Mouse (Mus musculus) embryonic facial prominence, embryonic 11.5 days (tissue): ENCODE measurements at regions not wholly inside any gene's neighbourhood (a gene's known extent, or its start where the extent isn't known, plus 50 kb on each side); places are given as distances from the start of the nearest gene placed in this dataset.

ENCODE experiments used
- ATAC-seq: fragments of 200-750 bp; cut with Nextera tagmentation; replicated peaks from 2 replicates; pipeline ENCODE4 v1.8.0; 2017; ENCODE audit warnings: low read depth; ENCODE audit not compliant: insufficient number of reproducible peaks, low FRiP score, low TSS enrichment
- DNase-seq: peaks from one replicate; pipeline ENCODE4 v3.0.0-alpha.2; 2015; ENCODE audit warnings: low spot score
- H3K27ac ChIP-seq: fragments of 300-500 bp; sonication (generic); replicated peaks from 2 replicates; pipeline ENCODE4 v1.5.1; 2014; ENCODE audit warnings: mild to moderate bottlenecking, low read depth, low read length, control low read depth
- H3K27me3 ChIP-seq: fragments of 300-500 bp; sonication (generic); 2 replicates; pipeline ENCODE4 v1.6.1; 2014; ENCODE audit warnings: mild to moderate bottlenecking, low read length, moderate library complexity, mixed read lengths; ENCODE audit not compliant: control insufficient read depth, insufficient read depth
- H3K36me3 ChIP-seq: fragments of 300-500 bp; sonication (generic); replicated peaks from 2 replicates; pipeline ENCODE4 v1.6.1; 2014; ENCODE audit warnings: low read depth, mild to moderate bottlenecking, low read length, moderate library complexity, mixed read lengths; ENCODE audit not compliant: control insufficient read depth, insufficient read depth
- H3K4me1 ChIP-seq: fragments of 300-500 bp; sonication (generic); 2 replicates; pipeline ENCODE4 v1.6.1; 2014; ENCODE audit warnings: low read length, mixed read lengths; ENCODE audit not compliant: control insufficient read depth, insufficient read depth
- H3K4me2 ChIP-seq: fragments of 300-500 bp; sonication (generic); 2 replicates; pipeline ENCODE4 v1.6.1; 2014; ENCODE audit warnings: low read depth, mild to moderate bottlenecking, control low read depth, low read length, moderate library complexity
- H3K4me3 ChIP-seq: fragments of 300-500 bp; sonication (generic); 2 replicates; pipeline ENCODE4 v1.5.1; 2014; ENCODE audit warnings: low read depth, low read length, control low read depth
- H3K9ac ChIP-seq: fragments of 300-500 bp; sonication (generic); replicated peaks from 2 replicates; pipeline ENCODE4 v1.6.1; 2014; ENCODE audit warnings: mild to moderate bottlenecking, control low read depth, low read length
- H3K9me3 ChIP-seq: fragments of 300-500 bp; sonication (generic); replicated peaks from 2 replicates; pipeline ENCODE4 v1.6.1; 2016; ENCODE audit warnings: mild to moderate bottlenecking, low read length, inconsistent platforms, mixed read lengths; ENCODE audit not compliant: control insufficient read depth
- WGBS: fragments of 180-500 bp; shearing (Covaris S2); extraction: QIAGEN DNeasy Blood & Tissue Kit; methylation state at CpG from one replicate; pipeline ENCODE4 v1.1.7; 2014; 5-methylcytosine and 5-hydroxymethylcytosine counted together

GRCm38 (mm10) chr3:66462341-66462740, 165.7 kb upstream of the Veph1 start:
- H3K27ac ChIP-seq, result no peak overlapping the region
- H3K4me3 ChIP-seq, result no peak overlapping the region
- no peak overlapping the region for H3K4me2 ChIP-seq
- no peak for ATAC-seq
- H3K9ac ChIP-seq, result no peak overlapping the region
- WGBS, result 97% methylated on average over 1 of the region's 1 CpGs
- H3K4me1 ChIP-seq, result no peaks in the 10 kb centered on the region
- H3K36me3 ChIP-seq, result no peaks in the 10 kb centered on the region
- no peaks in the 10 kb centered on the region for H3K9me3 ChIP-seq
- DNase-seq, result no peak
- no peaks in the 10 kb centered on the region for H3K27me3 ChIP-seq

- Histone ChIP-seq H3K4me1 (no peaks in the 10 kb centered on the region), H3K36me3 (no peaks in the 10 kb centered on the region), H3K4me3 (no peak overlapping the region), H3K27me3 (no peaks in the 10 kb centered on the region), H3K27ac (no peak overlapping the region), H3K9me3 (no peaks in the 10 kb centered on the region), H3K4me2 (no peak overlapping the region), H3K9ac (no peak overlapping the region)
- no peak for ATAC-seq
- DNase-seq, result no peak
- 75% methylated on average over 10 of the region's 10 CpGs for WGBS
These were observed 149.9 kb upstream of the Veph1 start for GRCm38 (mm10) chr3:66446274-66447159.

GRCm38 (mm10) chr3:66433216-66433615, 136.6 kb upstream of the Veph1 start:
- H3K27me3 ChIP-seq, result no peaks in the 10 kb centered on the region
- H3K4me3 ChIP-seq, result no peak overlapping the region
- H3K4me2 ChIP-seq, result no peak overlapping the region
- H3K9ac ChIP-seq, result no peak overlapping the region
- H3K4me1 ChIP-seq, result no peaks in the 10 kb centered on the region
- no peaks in the 10 kb centered on the region for H3K9me3 ChIP-seq
- DNase-seq, result no peak
- no peak overlapping the region for H3K27ac ChIP-seq
- ATAC-seq, result no peak
- H3K36me3 ChIP-seq, result no peaks in the 10 kb centered on the region

- 91% methylated on average over 3 of the region's 3 CpGs for WGBS
- DNase-seq, result no peak
- no peaks in the 10 kb centered on the region for H3K9me3 ChIP-seq
- no peak overlapping the region for H3K4me2 ChIP-seq
- ATAC-seq, result no peak
- H3K27ac ChIP-seq, result no peak overlapping the region
- no peaks in the 10 kb centered on the region for H3K27me3 ChIP-seq
- no peaks in the 10 kb centered on the region for H3K4me1 ChIP-seq
- no peak overlapping the region for H3K4me3 ChIP-seq
- no peak overlapping the region for H3K9ac ChIP-seq
- no peaks in the 10 kb centered on the region for H3K36me3 ChIP-seq
These were observed 133.6 kb upstream of the Veph1 start for GRCm38 (mm10) chr3:66430187-66430586.

- Histone ChIP-seq H3K9me3 (no peaks in the 10 kb centered on the region), H3K4me1 (no peaks in the 10 kb centered on the region), H3K27ac (no peak overlapping the region), H3K27me3 (no peaks in the 10 kb centered on the region), H3K4me3 (no peak overlapping the region), H3K36me3 (no peaks in the 10 kb centered on the region), H3K9ac (no peak overlapping the region), H3K4me2 (no peak overlapping the region)
- DNase-seq (no peak), ATAC-seq (no peak)
- WGBS, result 62% methylated on average over 6 of the region's 6 CpGs
These were observed 125.9 kb upstream of the Veph1 start for GRCm38 (mm10) chr3:66422445-66423037.

GRCm38 (mm10) chr3:66410706-66411277, 114.2 kb upstream of the Veph1 start:
- H3K27ac ChIP-seq, result no peak overlapping the region
- no peaks in the 10 kb centered on the region for H3K9me3 ChIP-seq
- 34% methylated on average over 11 of the region's 11 CpGs for WGBS
- no peak overlapping the region for H3K9ac ChIP-seq
- DNase-seq (peak; percentile 75), ATAC-seq (no peak)
- no peak overlapping the region for H3K4me2 ChIP-seq
- no peaks in the 10 kb centered on the region for H3K27me3 ChIP-seq
- no peaks in the 10 kb centered on the region for H3K4me1 ChIP-seq
- H3K36me3 ChIP-seq, result no peaks in the 10 kb centered on the region
- H3K4me3 ChIP-seq, result no peak overlapping the region

GRCm38 (mm10) chr3:66408791-66409190, 112.2 kb upstream of the Veph1 start:
- ATAC-seq (no peak), DNase-seq (no peak)
- Histone ChIP-seq H3K4me2 (no peak overlapping the region), H3K27me3 (no peaks in the 10 kb centered on the region), H3K4me1 (no peaks in the 10 kb centered on the region), H3K27ac (no peak overlapping the region), H3K9ac (no peak overlapping the region), H3K9me3 (no peaks in the 10 kb centered on the region), H3K4me3 (no peak overlapping the region), H3K36me3 (no peaks in the 10 kb centered on the region)
- WGBS, result 72% methylated on average over 7 of the region's 7 CpGs

GRCm38 (mm10) chr3:66405645-66406044, 109.0 kb upstream of the Veph1 start:
- Histone ChIP-seq H3K9me3 (no peaks in the 10 kb centered on the region), H3K27ac (no peak overlapping the region), H3K4me3 (no peak overlapping the region), H3K4me2 (no peak overlapping the region), H3K36me3 (no peaks in the 10 kb centered on the region), H3K9ac (no peak overlapping the region), H3K4me1 (no peaks in the 10 kb centered on the region), H3K27me3 (no peaks in the 10 kb centered on the region)
- 89% methylated on average over 4 of the region's 4 CpGs for WGBS
- DNase-seq, result no peak
- no peak for ATAC-seq
